1 mouse cellular context compared by ENCODE assay signal in genomic region chr6:124756652-124757350, GRCm38 (mm10).
TF ChIP-seq lines count a peak whose summit lies in the region.

No protein-coding gene starts in this region.

TF ChIP-seq in CH12.LX, 34 proteins besides CTCF, POLR2A, EP300 and RAD21:
- TF ChIP-seq ZMIZ1 (IDR thresholded peaks at IDR 0.05; ENCODE audit: low read depth, low read length) (no peak), ZKSCAN1 (IDR thresholded peaks at IDR 0.05; ENCODE audit: borderline replicate concordance, low read depth, low read length) (no peak), TCF12 (IDR thresholded peaks at IDR 0.05; ENCODE audit: low read depth, low read length) (0 out of 2 replicates have a peak, but pooled peaks have one; percentile 37), MEF2A (IDR thresholded peaks at IDR 0.05; ENCODE audit: borderline replicate concordance, low read depth, low read length) (no peak), CHD2 (IDR thresholded peaks at IDR 0.05; ENCODE audit: low read length) (peak; percentile 56; the same call in 1 of the 2 replicates), HCFC1 (IDR thresholded peaks at IDR 0.05; ENCODE audit: low read depth, low read length) (peak; percentile 15; the same call in 1 of the 2 replicates), MAZ (IDR thresholded peaks at IDR 0.05; ENCODE audit: low read depth, low read length) (peak; percentile 50; the same call in 1 of the 2 replicates), SIN3A (IDR thresholded peaks at IDR 0.05; ENCODE audit: low read length) (no peak; the same call in 1 of the 2 replicates), POLR2AphosphoS2 (IDR thresholded peaks at IDR 0.05; ENCODE audit: low read depth, low read length) (no peak), UBTF (IDR thresholded peaks at IDR 0.05; ENCODE audit: low read depth, low read length) (peak; percentile 49; the same call in 1 of the 2 replicates), NRF1 (IDR thresholded peaks at IDR 0.05; ENCODE audit: low read depth, low read length) (peak; percentile 24; the same call in 1 of the 2 replicates), MXI1 (IDR thresholded peaks at IDR 0.05; ENCODE audit: low read depth, low read length) (peak; percentile 47; the same call in 1 of the 2 replicates)
